Mouse (Mus musculus): ENCODE data around the gene Lrmda. TPM values are rescaled to one million over a fixed set of nuclear protein-coding genes. Genes with fewer than 3 reads are reported as not detected.

Gene Lrmda
- polyA plus RNA-seq, 1 experiment from 2014 or later = 0.23 TPM

- Histone ChIP-seq H3K4me2 (replicated peaks) (peak overlapping the region; percentile 30), H3K36me3 (no peaks in the 10 kb centered on the region), H3K27me3 (peaks cover 33% of the 10 kb centered on the region), H3K9me3 (no peaks in the 10 kb centered on the region), H3K4me3 (replicated peaks) (no peak overlapping the region), H3K27ac (0 out of 2 replicates have a peak overlapping the region, but pooled peaks have one; percentile 5), H3K9ac (replicated peaks) (0 out of 2 replicates have a peak overlapping the region, but pooled peaks have one; percentile 32), H3K4me1 (replicated peaks) (peaks cover 39% of the 10 kb centered on the region)
- 31% methylated on average over 13 of the region's 13 CpGs for WGBS
- ATAC-seq = peak; percentile 45; the same call in 1 of the 2 replicates
These were observed 133.2 kb downstream of the Lrmda start for GRCm38 (mm10) chr14:22152701-22153100.

- Histone ChIP-seq H3K36me3 (no peaks in the 10 kb centered on the region), H3K9me3 (no peaks in the 10 kb centered on the region), H3K27me3 (peaks cover 38% of the 10 kb centered on the region), H3K4me3 (replicated peaks) (no peak overlapping the region), H3K27ac (no peak overlapping the region), H3K4me2 (replicated peaks) (no peak overlapping the region), H3K9ac (replicated peaks) (no peak overlapping the region), H3K4me1 (replicated peaks) (peaks cover 39% of the 10 kb centered on the region)
- ATAC-seq = no peak
- WGBS = 89% methylated on average over 8 of the region's 8 CpGs
These were observed 134.6 kb downstream of the Lrmda start for GRCm38 (mm10) chr14:22154096-22154495.

GRCm38 (mm10) chr14:22155034-22155433 is 135.5 kb downstream of the Lrmda start:
- Histone ChIP-seq H3K4me1 (replicated peaks) (peaks cover 39% of the 10 kb centered on the region), H3K4me2 (replicated peaks) (no peak overlapping the region), H3K9ac (replicated peaks) (no peak overlapping the region), H3K36me3 (no peaks in the 10 kb centered on the region), H3K9me3 (no peaks in the 10 kb centered on the region), H3K4me3 (replicated peaks) (no peak overlapping the region), H3K27ac (no peak overlapping the region), H3K27me3 (peaks cover 38% of the 10 kb centered on the region)
- 37% methylated on average over 2 of the region's 2 CpGs for WGBS
- ATAC-seq = no peak

- Histone ChIP-seq H3K9me3 (no peaks in the 10 kb centered on the region), H3K27ac (no peak overlapping the region), H3K9ac (replicated peaks) (no peak overlapping the region), H3K4me1 (replicated peaks) (peaks cover 39% of the 10 kb centered on the region), H3K36me3 (no peaks in the 10 kb centered on the region), H3K27me3 (peaks cover 36% of the 10 kb centered on the region), H3K4me3 (replicated peaks) (no peak overlapping the region), H3K4me2 (replicated peaks) (no peak overlapping the region)
- no peak for ATAC-seq
- 21% methylated on average over 4 of the region's 4 CpGs for WGBS
These were observed 136.1 kb downstream of the Lrmda start for GRCm38 (mm10) chr14:22155512-22156026.

GRCm38 (mm10) chr14:22156991-22157390 is 137.5 kb downstream of the Lrmda start:
- Histone ChIP-seq H3K9ac (replicated peaks) (no peak overlapping the region), H3K36me3 (no peaks in the 10 kb centered on the region), H3K9me3 (no peaks in the 10 kb centered on the region), H3K27me3 (peaks cover 27% of the 10 kb centered on the region), H3K27ac (no peak overlapping the region), H3K4me1 (replicated peaks) (peaks cover 33% of the 10 kb centered on the region), H3K4me2 (replicated peaks) (no peak overlapping the region), H3K4me3 (replicated peaks) (no peak overlapping the region)
- ATAC-seq = no peak
- 66% methylated on average over 6 of the region's 6 CpGs for WGBS

GRCm38 (mm10) chr14:22161416-22161815 is 141.9 kb downstream of the Lrmda start:
- Histone ChIP-seq H3K4me2 (replicated peaks) (no peak overlapping the region), H3K9ac (replicated peaks) (no peak overlapping the region), H3K4me3 (replicated peaks) (no peak overlapping the region), H3K27me3 (peaks cover 14% of the 10 kb centered on the region), H3K27ac (no peak overlapping the region), H3K36me3 (no peaks in the 10 kb centered on the region), H3K9me3 (no peaks in the 10 kb centered on the region), H3K4me1 (replicated peaks) (no peaks in the 10 kb centered on the region)
- no peak for ATAC-seq
- WGBS = 36% methylated on average over 3 of the region's 3 CpGs

- Histone ChIP-seq H3K4me2 (replicated peaks) (no peak overlapping the region), H3K9ac (replicated peaks) (no peak overlapping the region), H3K27me3 (peaks cover 5% of the 10 kb centered on the region; the same call in 1 of the 2 replicates), H3K36me3 (no peaks in the 10 kb centered on the region), H3K9me3 (no peaks in the 10 kb centered on the region), H3K27ac (no peak overlapping the region), H3K4me3 (replicated peaks) (no peak overlapping the region), H3K4me1 (replicated peaks) (peaks cover 13% of the 10 kb centered on the region)
- 86% methylated on average over 7 of the region's 7 CpGs for WGBS
- no peak for ATAC-seq
These were observed 147.8 kb downstream of the Lrmda start for GRCm38 (mm10) chr14:22167285-22167684.

GRCm38 (mm10) chr14:22168077-22168794 is 148.7 kb downstream of the Lrmda start:
- Histone ChIP-seq H3K27ac (no peak overlapping the region), H3K9ac (replicated peaks) (no peak overlapping the region), H3K4me2 (replicated peaks) (no peak overlapping the region; the same call in 1 of the 2 replicates), H3K4me1 (replicated peaks) (peaks cover 13% of the 10 kb centered on the region), H3K9me3 (no peaks in the 10 kb centered on the region), H3K4me3 (replicated peaks) (no peak overlapping the region), H3K36me3 (no peaks in the 10 kb centered on the region), H3K27me3 (peaks cover 5% of the 10 kb centered on the region; the same call in 1 of the 2 replicates)
- ATAC-seq = no peak
- 66% methylated on average over 11 of the region's 11 CpGs for WGBS

GRCm38 (mm10) chr14:22168795-22169568 is 149.5 kb downstream of the Lrmda start:
- Histone ChIP-seq H3K9me3 (no peaks in the 10 kb centered on the region), H3K4me3 (replicated peaks) (no peak overlapping the region), H3K9ac (replicated peaks) (no peak overlapping the region), H3K36me3 (no peaks in the 10 kb centered on the region), H3K27ac (no peak overlapping the region), H3K4me2 (replicated peaks) (no peak overlapping the region; the same call in 1 of the 2 replicates), H3K27me3 (peaks cover 5% of the 10 kb centered on the region; the same call in 1 of the 2 replicates), H3K4me1 (replicated peaks) (peaks cover 13% of the 10 kb centered on the region)
- no peak for ATAC-seq
- 57% methylated on average over 14 of the region's 14 CpGs for whole genome bisulfite sequencing

- Histone ChIP-seq H3K4me1 (replicated peaks) (0 out of 2 replicates have a peak, but pooled peaks cover 6% of the 10 kb centered on the region), H3K9ac (replicated peaks) (no peak overlapping the region), H3K4me2 (replicated peaks) (no peak overlapping the region), H3K27me3 (no peaks in the 10 kb centered on the region; the same call in 1 of the 2 replicates), H3K9me3 (no peaks in the 10 kb centered on the region; the same call in 1 of the 2 replicates), H3K36me3 (no peaks in the 10 kb centered on the region), H3K27ac (no peak overlapping the region), H3K4me3 (replicated peaks) (no peak overlapping the region)
- 74% methylated on average over 9 of the region's 9 CpGs for WGBS
- ATAC-seq = no peak
These were observed 155.2 kb downstream of the Lrmda start for GRCm38 (mm10) chr14:22174757-22175156.

- 65% methylated on average over 2 of the region's 2 CpGs for WGBS
- H3K9ac ChIP-seq (replicated peaks) = no peak overlapping the region
- no peaks in the 10 kb centered on the region; the same call in 1 of the 2 replicates for H3K9me3 ChIP-seq
- ATAC-seq = no peak
- H3K4me1 ChIP-seq (replicated peaks) = 0 out of 2 replicates have a peak, but pooled peaks cover 6% of the 10 kb centered on the region
- no peak overlapping the region for H3K27ac ChIP-seq
- no peaks in the 10 kb centered on the region for H3K36me3 ChIP-seq
- H3K4me3 ChIP-seq (replicated peaks) = no peak overlapping the region
- no peak overlapping the region for H3K4me2 ChIP-seq (replicated peaks)
- no peaks in the 10 kb centered on the region for H3K27me3 ChIP-seq
These were observed 160.2 kb downstream of the Lrmda start for GRCm38 (mm10) chr14:22179761-22180160.

GRCm38 (mm10) chr14:22181508-22181907 is 162.0 kb downstream of the Lrmda start:
- H3K27ac ChIP-seq = no peak overlapping the region
- H3K36me3 ChIP-seq = no peaks in the 10 kb centered on the region
- H3K4me1 ChIP-seq (replicated peaks) = no peaks in the 10 kb centered on the region
- no peaks in the 10 kb centered on the region; the same call in 1 of the 2 replicates for H3K9me3 ChIP-seq
- no peak overlapping the region for H3K4me2 ChIP-seq (replicated peaks)
- no peak overlapping the region for H3K9ac ChIP-seq (replicated peaks)
- WGBS = 93% methylated on average over 6 of the region's 6 CpGs
- no peak overlapping the region for H3K4me3 ChIP-seq (replicated peaks)
- H3K27me3 ChIP-seq = no peaks in the 10 kb centered on the region
- no peak for ATAC-seq
